Comparison of ENCODE assay signal across 22 mouse cellular contexts in genomic region chr3:53680816-53681215, GRCm38 (mm10). TPM values are rescaled to one million over a fixed set of nuclear protein-coding genes. Genes with fewer than 3 reads are reported as not detected.
DNase-seq lines count a peak whose midpoint lies in the region; ATAC-seq and TF ChIP-seq lines count a peak whose summit lies in the region.
"Had no signal": no experiment of that assay in that cellular context is flagged by ENCODE, and none has a peak within 500 bp of the region (broad histone marks: within the 10 kb centered on the region; RNA-seq: fewer than 3 reads in every experiment).

No protein-coding gene starts in this region.

- 0 out of 2 replicates have a peak, but pooled peaks cover 4% of the 10 kb centered on the region for H3K4me1 ChIP-seq in kidney, postnatal 0 days (replicated peaks; ENCODE audit: insufficient read depth, low read length)
- H3K4me1 ChIP-seq: embryonic facial prominence, embryonic 12.5 days; forebrain, embryonic 13.5 days had no signal

- no peak for TF ChIP-seq CTCF in kidney, postnatal 0 days (IDR thresholded peaks at IDR 0.05; ENCODE audit: low read depth)

- no peak overlapping the region for H3K4me3 ChIP-seq in kidney, postnatal 0 days (replicated peaks; ENCODE audit: low read depth, low read length)
- H3K4me3 ChIP-seq: embryonic facial prominence, embryonic 10.5 days; embryonic facial prominence, embryonic 12.5 days; forebrain, embryonic 13.5 days; forebrain, embryonic 15.5 days had no signal

- peak; percentile 32 for DNase-seq in kidney, postnatal 0 days (ENCODE audit: low spot score)
- DNase-seq in kidney, postnatal 36 days, result no peak
- DNase-seq in Muller cell, postnatal 12 days (ENCODE audit: inconsistent ontology term), result peak; percentile 56
- DNase-seq in retina, postnatal 1 day, result peak; percentile 67
- no peak for DNase-seq in right cerebral cortex, postnatal 25 days
- DNase-seq: adrenal gland, adult 2 months; adrenal gland, postnatal 10 days; adrenal gland, postnatal 36 days; B cell, adult 2 months; cerebellum, adult 11-12 months; cerebellum, adult 2 months; cerebellum, adult 9-10 months; cerebellum, postnatal 10 days; cerebellum, postnatal 25 days; forebrain, postnatal 0 days had no signal

- no peak overlapping the region for H3K27ac ChIP-seq in kidney, postnatal 0 days
- H3K27ac ChIP-seq: embryonic facial prominence, embryonic 10.5 days; embryonic facial prominence, embryonic 12.5 days; forebrain, embryonic 13.5 days; forebrain, embryonic 15.5 days had no signal

- WGBS in kidney, postnatal 0 days, result 29% methylated on average over 2 of the region's 2 CpGs

- no peaks in the 10 kb centered on the region for H3K9me3 ChIP-seq in kidney, postnatal 0 days (replicated peaks; ENCODE audit: low read length)
- H3K9me3 ChIP-seq: embryonic facial prominence, embryonic 10.5 days; embryonic facial prominence, embryonic 12.5 days; forebrain, embryonic 13.5 days; forebrain, embryonic 15.5 days had no signal

- no peak for ATAC-seq in kidney, postnatal 0 days (replicated peaks; ENCODE audit: low FRiP score, low read depth)
- ATAC-seq: CD4-positive, CD25-positive, alpha-beta regulatory T cell, adult 4 months; forebrain, embryonic 13.5 days; forebrain, embryonic 15.5 days; forebrain, postnatal 0 days had no signal

- no peak overlapping the region for H3K4me2 ChIP-seq in kidney, postnatal 0 days (ENCODE audit: low read length)
- H3K4me2 ChIP-seq: embryonic facial prominence, embryonic 12.5 days; forebrain, embryonic 13.5 days; forebrain, embryonic 15.5 days had no signal

- no peaks in the 10 kb centered on the region for H3K27me3 ChIP-seq in kidney, postnatal 0 days (ENCODE audit: insufficient read depth, low read length)
- H3K27me3 ChIP-seq: CH12.LX; embryonic facial prominence, embryonic 12.5 days; forebrain, embryonic 13.5 days; forebrain, embryonic 15.5 days had no signal

- H3K36me3 ChIP-seq in kidney, postnatal 0 days (ENCODE audit: insufficient read depth, low read length), result no peaks in the 10 kb centered on the region
- H3K36me3 ChIP-seq: embryonic facial prominence, embryonic 10.5 days; embryonic facial prominence, embryonic 12.5 days; forebrain, embryonic 15.5 days; G1E had no signal

- H3K9ac ChIP-seq in kidney, postnatal 0 days (ENCODE audit: low read depth, low read length), result no peak overlapping the region
- H3K9ac ChIP-seq: embryonic facial prominence, embryonic 12.5 days; forebrain, embryonic 13.5 days; forebrain, embryonic 15.5 days; forebrain, postnatal 0 days had no signal

RNA-seq across cellular contexts. Expression of gene Frem2, which starts 23.7 kb away (rescaled TPM):
- 9.0 and 10.8 TPM in 2 replicates for polyA plus RNA-seq in kidney, postnatal 0 days (2015; fragmentation: Nextera tagmentation; extraction: Ambion mirVana)
- polyA plus RNA-seq: CD4-positive, CD25-positive, alpha-beta regulatory T cell, adult 4 months; G1E had no signal

Comparison
In these comparisons a context has a peak if more than half of its experiments do, and no peak if none do; other contexts are left out.
1. DNase-seq: peak in kidney, postnatal 0 days (single experiment), Muller cell, postnatal 12 days (single experiment) and retina, postnatal 1 day (single experiment); none in kidney, postnatal 36 days (0 of 2) and right cerebral cortex, postnatal 25 days (single experiment).